Mouse (Mus musculus) kidney, postnatal 10 days (tissue): ENCODE measurements around the gene Itgae.

Experiments
- DNase-seq: peaks from one replicate; pipeline ENCODE4 v3.0.0; 2021; ENCODE audit warnings: mixed read lengths

Itgae gene

GRCm38 (mm10) chr11:73090283-73090682, at the start of gene Itgae:
Itgae (plus strand) TSS chr11:73090583.
- DNase-seq = no peak

GRCm38 (mm10) chr11:73044229-73044755, 46.1 kb upstream of the Itgae start:
- no peak for DNase-seq

DNA sequence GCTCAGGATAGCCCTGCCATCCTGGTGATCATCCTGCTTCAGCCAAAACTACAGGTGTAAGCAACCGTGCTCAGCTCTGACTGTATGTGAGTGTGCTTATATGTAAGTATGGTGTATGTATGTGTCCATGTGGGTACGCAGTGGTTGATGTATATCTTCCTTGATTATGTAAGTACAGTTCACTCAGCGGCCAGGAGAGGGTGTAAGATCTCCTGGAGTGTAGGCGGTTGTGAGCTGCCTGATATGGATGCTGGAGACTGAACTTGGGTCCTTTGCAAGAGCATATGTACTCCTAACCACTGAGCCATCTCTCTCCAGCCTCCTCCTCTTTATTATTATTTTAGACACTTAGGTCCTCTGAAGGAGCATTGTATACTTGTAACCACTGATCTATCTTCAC, 45.6 kb upstream of the Itgae start:
- no peak for DNase-seq

GRCm38 (mm10) chr11:73047542-73047996, 42.8 kb upstream of the Itgae start, which contains the start of gene Ncbp3:
Ncbp3 (plus strand) TSS chr11:73047783.
- peak; percentile 98 for DNase-seq

GRCm38 (mm10) chr11:73048030-73048876, 42.1 kb upstream of the Itgae start:
- peak; percentile 75 for DNase-seq

DNA sequence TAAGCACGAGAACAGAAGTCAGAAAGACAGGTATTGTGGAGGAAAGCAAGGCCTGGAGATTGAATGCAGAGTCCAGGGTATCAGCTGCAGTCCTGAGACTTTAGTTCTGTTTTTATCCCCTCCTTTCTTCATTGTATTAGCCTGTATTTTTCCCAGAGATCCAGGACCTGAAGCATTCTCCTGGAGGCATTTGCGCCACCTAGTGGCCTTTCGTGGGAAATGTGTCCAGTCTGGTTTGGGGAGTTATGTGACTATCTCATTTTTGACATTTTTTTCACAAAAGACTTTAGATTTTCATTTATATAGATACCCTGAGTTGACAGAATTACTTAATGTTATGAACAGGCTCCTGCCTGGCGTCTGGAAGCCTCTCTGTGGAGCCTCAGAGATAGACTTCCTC, 41.0 kb upstream of the Itgae start:
- DNase-seq = peak; percentile 90

- DNase-seq = no peak
These were observed 37.6 kb upstream of the Itgae start for GRCm38 (mm10) chr11:73052795-73053194.

GRCm38 (mm10) chr11:73057701-73058100, 32.7 kb upstream of the Itgae start:
- DNase-seq = no peak

GRCm38 (mm10) chr11:73059630-73060029, 30.8 kb upstream of the Itgae start:
- no peak for DNase-seq

- DNase-seq = no peak
These were observed 29.0 kb upstream of the Itgae start for GRCm38 (mm10) chr11:73061413-73061812.

DNA sequence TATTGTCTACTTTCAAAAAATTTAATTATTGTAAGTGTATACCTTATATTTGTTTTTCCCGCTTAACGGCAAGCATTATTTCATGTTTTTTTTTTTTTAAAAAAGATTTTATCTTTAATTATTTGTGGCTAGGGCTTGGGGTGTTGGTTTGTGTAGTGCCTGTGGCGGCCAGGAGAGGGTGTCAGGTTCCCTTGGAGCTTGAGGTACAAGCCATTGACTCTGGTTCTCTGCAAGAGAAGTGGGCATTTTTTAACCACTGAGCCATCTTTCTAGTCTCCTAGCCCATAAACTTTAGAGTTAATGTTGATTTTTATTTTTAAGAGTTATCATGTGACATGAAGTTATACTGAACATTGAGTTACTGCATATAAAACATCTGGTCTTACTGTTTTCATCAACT, 18.5 kb upstream of the Itgae start:
- peak; percentile 66 for DNase-seq

DNA sequence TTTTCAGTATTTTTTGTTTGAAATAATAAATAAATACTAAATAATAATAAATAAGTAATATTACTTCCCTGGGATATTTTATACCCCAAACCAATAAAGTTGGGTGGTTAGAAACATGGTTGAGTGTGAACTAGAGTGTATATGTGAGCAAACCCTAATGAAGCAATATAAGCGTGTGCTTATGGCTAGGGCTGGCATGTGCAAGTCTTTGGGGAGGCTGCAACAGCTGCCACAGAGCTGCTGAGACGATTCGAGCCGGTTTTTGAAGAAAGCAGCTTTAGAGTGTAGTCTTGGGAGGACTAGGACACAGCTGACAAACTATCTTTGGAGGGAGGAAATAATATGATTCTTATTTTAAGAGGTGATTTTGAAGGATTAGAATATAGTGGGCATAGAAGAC, 14.1 kb upstream of the Itgae start:
- DNase-seq = no peak

DNA sequence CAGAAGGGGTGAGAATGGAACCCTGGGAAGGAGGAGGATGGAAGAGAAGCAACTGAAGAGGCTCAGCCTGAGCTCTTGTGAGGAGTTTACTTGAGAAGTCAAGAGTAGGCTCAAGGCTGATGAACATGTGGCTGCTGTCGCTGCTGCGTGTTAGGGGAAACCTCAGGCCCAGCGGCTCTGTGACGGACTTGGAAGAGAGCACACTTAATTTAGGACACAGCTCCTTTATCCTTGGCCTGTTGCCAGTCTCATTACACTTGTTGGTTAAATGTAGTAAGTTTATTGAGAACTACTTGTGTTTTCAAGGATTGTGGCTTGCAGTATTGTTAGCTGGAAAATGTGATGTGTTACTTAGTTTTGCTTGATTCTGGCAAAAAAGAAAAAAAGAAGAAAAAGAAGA, 13.7 kb upstream of the Itgae start:
- DNase-seq = peak; percentile 13

DNA sequence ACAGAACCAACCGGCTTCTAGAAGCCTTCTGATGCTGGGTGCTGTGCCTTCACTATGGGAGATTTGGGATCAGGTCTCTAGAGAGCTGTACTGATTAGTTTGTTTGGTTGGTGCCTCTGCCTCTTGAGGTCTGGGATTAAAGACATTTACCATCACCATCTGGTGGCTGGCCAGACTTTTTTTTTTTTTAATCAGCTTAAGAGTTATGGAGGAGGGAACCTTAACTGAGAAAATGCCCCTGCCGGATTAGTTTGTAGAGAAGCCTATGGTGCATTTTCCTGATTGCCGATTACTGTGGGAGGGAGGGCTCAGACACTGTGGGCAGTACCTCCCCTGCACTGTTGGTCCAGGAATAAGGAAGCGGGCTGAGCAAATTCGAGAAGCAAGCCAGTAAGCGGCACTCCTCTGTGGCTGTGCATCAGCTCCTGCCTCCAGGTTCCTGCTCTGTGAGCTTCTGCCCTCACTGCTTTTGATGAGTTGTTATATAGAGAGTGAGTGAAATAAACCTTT, 13.1 kb upstream of the Itgae start:
- no peak for DNase-seq

DNA sequence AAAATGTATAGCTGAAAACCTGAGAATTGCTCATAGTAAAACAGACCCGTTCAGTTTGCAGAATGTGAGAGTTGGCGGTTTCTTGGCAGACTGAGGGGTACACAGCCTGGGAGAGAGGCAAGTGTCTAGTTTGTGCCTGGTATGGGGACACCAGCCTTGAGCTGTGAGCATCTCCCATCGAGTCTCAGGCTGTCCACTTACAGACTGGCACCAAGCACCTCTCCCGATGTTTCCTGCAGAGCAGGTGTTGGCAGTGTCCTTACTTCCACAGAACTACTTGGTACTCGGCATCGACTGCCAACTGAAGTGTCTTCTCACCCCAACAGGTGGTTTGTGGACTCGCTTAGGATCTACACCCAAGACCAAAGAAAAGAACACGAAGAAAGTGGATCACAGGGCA, 11.8 kb upstream of the Itgae start:
- no peak for DNase-seq

- DNase-seq = no peak
These were observed 10.1 kb upstream of the Itgae start for GRCm38 (mm10) chr11:73080306-73080705.

DNA sequence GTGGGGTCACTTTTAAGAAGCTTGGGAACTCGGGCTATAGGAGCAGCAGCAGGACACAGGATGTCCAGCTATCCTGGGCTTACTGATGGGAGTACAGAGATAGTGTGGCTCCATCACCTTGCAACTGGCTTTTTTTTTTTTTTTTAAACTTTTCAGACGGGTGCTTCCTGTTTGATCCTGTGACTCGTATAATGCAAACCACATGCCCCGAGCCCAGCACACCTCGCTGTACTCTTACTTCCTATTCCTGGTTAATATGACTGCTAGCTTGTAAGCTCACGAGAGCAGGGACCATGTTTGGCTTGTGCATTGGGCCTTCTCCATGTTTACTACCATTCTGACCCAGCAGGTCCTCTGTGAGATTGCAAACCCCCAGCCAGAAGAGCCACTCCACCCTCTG, 6.1 kb upstream of the Itgae start:
- DNase-seq = no peak

- DNase-seq = peak; percentile 74
These were observed 5.6 kb upstream of the Itgae start for GRCm38 (mm10) chr11:73084804-73085231.

GRCm38 (mm10) chr11:73085391-73085790, 5.0 kb upstream of the Itgae start:
- DNase-seq = peak; percentile 57

DNA sequence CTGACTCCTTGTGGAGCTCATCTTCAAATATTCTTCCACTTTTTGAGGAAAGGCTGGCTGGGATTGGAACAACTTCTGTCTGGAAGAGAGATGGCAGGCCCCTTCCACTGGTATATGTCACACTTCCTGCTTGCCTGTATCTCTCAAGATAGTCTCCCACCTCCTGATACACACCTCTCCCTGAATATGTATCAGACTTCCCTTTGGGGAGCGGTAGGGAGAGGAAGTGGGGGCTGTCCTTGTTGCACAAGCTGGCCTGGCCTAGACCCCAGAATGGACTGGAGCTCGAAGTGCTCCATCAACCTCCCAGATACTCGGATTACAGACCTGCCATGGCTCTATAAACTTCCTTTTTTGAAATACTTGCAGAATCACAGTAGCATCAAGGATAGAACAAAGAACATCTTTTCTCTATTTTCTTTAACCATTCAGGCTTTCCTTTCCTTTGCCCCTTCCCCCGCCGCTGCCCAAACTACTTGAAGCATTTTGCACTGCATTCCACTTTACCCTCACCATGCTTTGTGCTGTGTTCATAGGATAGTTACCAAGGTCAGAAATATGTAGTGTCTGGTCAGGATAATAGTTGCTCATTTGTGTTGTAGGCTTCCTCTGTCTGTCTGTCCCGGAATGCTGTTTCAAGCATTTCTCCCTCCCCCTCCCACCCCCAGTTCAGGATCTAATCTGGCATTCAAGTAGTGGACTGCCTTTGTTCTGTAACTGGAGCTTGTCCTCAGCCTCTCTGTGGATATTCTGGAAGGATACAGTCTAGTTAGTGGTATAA, 2.5 kb upstream of the Itgae start:
- DNase-seq = no peak

GRCm38 (mm10) chr11:73090826-73091225, 443 bp downstream of the Itgae start:
- DNase-seq = no peak

DNA sequence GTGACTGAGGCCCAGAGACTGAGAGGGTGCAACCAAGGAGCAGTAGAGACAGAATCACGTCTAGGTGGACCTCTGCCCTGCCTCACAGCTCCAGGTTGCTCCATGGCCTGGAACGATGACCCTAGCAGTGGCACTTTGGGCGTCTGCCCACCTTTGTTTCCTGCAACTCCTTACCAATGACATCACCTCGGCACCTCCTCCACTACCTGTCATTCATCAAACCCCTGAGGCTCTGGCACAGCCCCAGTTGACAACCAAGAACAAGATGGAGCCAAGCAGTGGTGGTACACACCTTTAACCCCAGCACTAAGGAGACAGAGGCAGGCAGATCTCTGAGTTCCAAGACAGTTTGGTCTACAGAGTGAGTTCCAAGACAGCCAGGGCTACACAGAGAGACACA, 1.7 kb downstream of the Itgae start:
- DNase-seq = no peak

DNA sequence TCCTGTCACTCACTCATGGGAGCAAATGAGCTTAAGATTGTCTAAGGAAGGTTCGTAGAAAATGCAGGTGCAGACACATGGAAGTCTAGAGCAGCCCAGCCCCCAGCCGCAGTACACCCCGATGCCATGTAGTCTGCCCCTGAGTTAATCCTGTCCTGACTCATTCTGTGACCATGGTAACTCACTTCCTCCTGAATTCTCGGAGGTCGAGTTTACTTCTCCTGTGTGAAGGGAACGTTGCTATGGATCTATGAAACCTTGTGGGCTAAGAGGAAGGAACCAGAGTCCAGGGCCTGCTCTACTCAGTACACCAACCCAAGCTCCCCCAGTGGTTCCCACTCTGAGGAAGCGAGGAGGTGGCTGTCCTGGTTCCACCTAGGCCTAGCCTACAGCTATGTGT, 2.5 kb downstream of the Itgae start:
- no peak for DNase-seq
